10 mouse cellular contexts compared by ENCODE assay signal in the genomic region with DNA sequence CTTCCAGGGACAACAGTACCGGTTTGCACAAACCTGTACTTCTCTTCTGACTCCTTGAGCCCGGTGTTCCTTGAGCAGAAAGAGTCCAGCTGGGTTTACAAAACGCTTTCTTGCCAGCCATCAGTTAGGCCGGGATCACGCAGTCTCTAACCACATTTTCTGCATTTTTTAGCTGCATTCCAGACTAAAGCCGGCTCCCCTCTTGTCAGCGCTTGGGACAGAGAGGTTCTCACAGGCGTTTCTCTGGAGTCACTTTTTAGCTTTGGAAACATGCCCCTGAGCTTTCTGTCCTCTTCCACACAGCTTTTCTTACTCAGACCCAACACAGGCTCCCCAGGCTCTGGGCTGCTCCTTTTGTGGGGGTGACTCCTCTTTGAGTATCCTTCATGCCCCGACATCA. TPM values are rescaled to one million over a fixed set of nuclear protein-coding genes. Genes with fewer than 3 reads are reported as not detected.
DNase-seq lines count a peak whose midpoint lies in the region; ATAC-seq and TF ChIP-seq lines count a peak whose summit lies in the region.
"Had no signal": no experiment of that assay in that cellular context is flagged by ENCODE, and none has a peak within 500 bp of the region (broad histone marks: within the 10 kb centered on the region; RNA-seq: fewer than 3 reads in every experiment).

No protein-coding gene starts in this region.

- DNase-seq in kidney, postnatal 10 days, result no peak
- peak; percentile 15 for DNase-seq in embryonic facial prominence, embryonic 11.5 days (ENCODE audit: low spot score)
- DNase-seq in forebrain, postnatal 0 days, result peak; percentile 33
- DNase-seq in limb, embryonic 14.5 days (ENCODE audit: low spot score), result no peak
- no peak for DNase-seq in cerebellum, postnatal 4 days (ENCODE audit: low spot score in 2 of 2)
- DNase-seq in cerebellum, adult 9-10 months, result no peak
- DNase-seq: gastrocnemius, postnatal 14 days; kidney, postnatal 25 days; thymus, postnatal 36 days had no signal

- H3K27me3 ChIP-seq in kidney, embryonic 15.5 days, result peaks cover 100% of the 10 kb centered on the region
- H3K27me3 ChIP-seq in embryonic facial prominence, embryonic 11.5 days (ENCODE audit: control insufficient read depth, insufficient read depth, low read length), result peaks cover 97% of the 10 kb centered on the region
- H3K27me3 ChIP-seq in forebrain, postnatal 0 days (ENCODE audit: insufficient read depth, low read length), result peaks cover 64% of the 10 kb centered on the region
- H3K27me3 ChIP-seq in limb, embryonic 14.5 days (ENCODE audit: control insufficient read depth, insufficient read depth, low read length), result peaks cover 100% of the 10 kb centered on the region

- H3K9me3 ChIP-seq in kidney, embryonic 15.5 days (replicated peaks), result no peaks in the 10 kb centered on the region
- H3K9me3 ChIP-seq in embryonic facial prominence, embryonic 11.5 days (replicated peaks; ENCODE audit: control insufficient read depth, low read length), result no peaks in the 10 kb centered on the region
- no peaks in the 10 kb centered on the region for H3K9me3 ChIP-seq in forebrain, postnatal 0 days (ENCODE audit: low read length)
- no peaks in the 10 kb centered on the region for H3K9me3 ChIP-seq in limb, embryonic 14.5 days (ENCODE audit: control insufficient read depth, low read length)

- TF ChIP-seq CTCF in forebrain, postnatal 0 days (IDR thresholded peaks at IDR 0.05; ENCODE audit: low read depth), result no peak

- peak overlapping the region; percentile 29 for H3K4me3 ChIP-seq in kidney, embryonic 15.5 days (replicated peaks)
- 0 out of 2 replicates have a peak overlapping the region, but pooled peaks have one; percentile 1 for H3K4me3 ChIP-seq in embryonic facial prominence, embryonic 11.5 days (ENCODE audit: low read depth, low read length)
- H3K4me3 ChIP-seq in forebrain, postnatal 0 days (ENCODE audit: low read depth, low read length), result no peak overlapping the region
- no peak overlapping the region; the same call in 1 of the 2 replicates for H3K4me3 ChIP-seq in limb, embryonic 14.5 days (replicated peaks; ENCODE audit: low read length)

- no peaks in the 10 kb centered on the region for H3K36me3 ChIP-seq in kidney, embryonic 15.5 days
- no peaks in the 10 kb centered on the region for H3K36me3 ChIP-seq in embryonic facial prominence, embryonic 11.5 days (replicated peaks; ENCODE audit: control insufficient read depth, insufficient read depth, low read depth, low read length)
- H3K36me3 ChIP-seq in forebrain, postnatal 0 days (ENCODE audit: insufficient read depth), result no peaks in the 10 kb centered on the region
- H3K36me3 ChIP-seq in limb, embryonic 14.5 days (ENCODE audit: control insufficient read depth, insufficient read depth, low read length), result no peaks in the 10 kb centered on the region

- H3K4me2 ChIP-seq in kidney, embryonic 15.5 days, result peak overlapping the region; percentile 51
- H3K4me2 ChIP-seq in embryonic facial prominence, embryonic 11.5 days (ENCODE audit: low read depth, low read length), result no peak overlapping the region
- no peak overlapping the region for H3K4me2 ChIP-seq in forebrain, postnatal 0 days (ENCODE audit: low read depth)
- peak overlapping the region; percentile 35 for H3K4me2 ChIP-seq in limb, embryonic 14.5 days (replicated peaks; ENCODE audit: low read depth, low read length, severe bottlenecking)

- WGBS in kidney, embryonic 15.5 days, result 0% methylated on average over 9 of the region's 9 CpGs
- WGBS in embryonic facial prominence, embryonic 11.5 days, result 1% methylated on average over 9 of the region's 9 CpGs
- WGBS in forebrain, postnatal 0 days, result under 1% methylated on average over 9 of the region's 9 CpGs
- 2% methylated on average over 9 of the region's 9 CpGs for WGBS in limb, embryonic 14.5 days

- no peak for ATAC-seq in kidney, embryonic 15.5 days (replicated peaks; ENCODE audit: low FRiP score)
- ATAC-seq in embryonic facial prominence, embryonic 11.5 days (replicated peaks; ENCODE audit: insufficient number of reproducible peaks, low FRiP score, low TSS enrichment, low read depth), result no peak
- no peak for ATAC-seq in forebrain, postnatal 0 days
- no peak for ATAC-seq in limb, embryonic 14.5 days (ENCODE audit: low FRiP score, low read depth)

- H3K27ac ChIP-seq in kidney, embryonic 15.5 days, result no peak overlapping the region
- no peak overlapping the region for H3K27ac ChIP-seq in embryonic facial prominence, embryonic 11.5 days (replicated peaks; ENCODE audit: low read depth, low read length)
- H3K27ac ChIP-seq in forebrain, postnatal 0 days (ENCODE audit: low read depth, low read length), result no peak overlapping the region
- no peak overlapping the region for H3K27ac ChIP-seq in limb, embryonic 14.5 days (replicated peaks; ENCODE audit: low read depth, low read length)

- H3K9ac ChIP-seq in kidney, embryonic 15.5 days, result no peak overlapping the region
- no peak overlapping the region for H3K9ac ChIP-seq in embryonic facial prominence, embryonic 11.5 days (replicated peaks; ENCODE audit: low read length)
- no peak overlapping the region for H3K9ac ChIP-seq in forebrain, postnatal 0 days
- H3K9ac ChIP-seq in limb, embryonic 14.5 days (ENCODE audit: low read depth, low read length, severe bottlenecking), result no peak overlapping the region

- peaks cover 81% of the 10 kb centered on the region for H3K4me1 ChIP-seq in kidney, embryonic 15.5 days
- peaks cover 8% of the 10 kb centered on the region for H3K4me1 ChIP-seq in embryonic facial prominence, embryonic 11.5 days (ENCODE audit: control insufficient read depth, insufficient read depth, low read length)
- H3K4me1 ChIP-seq in forebrain, postnatal 0 days (ENCODE audit: insufficient read depth), result peaks cover 6% of the 10 kb centered on the region; the same call in 1 of the 2 replicates
- H3K4me1 ChIP-seq in limb, embryonic 14.5 days (ENCODE audit: control insufficient read depth, insufficient read depth, low read length), result peaks cover 25% of the 10 kb centered on the region

- no peak for TF ChIP-seq POLR2A in limb, embryonic 14.5 days (IDR thresholded peaks at IDR 0.05; ENCODE audit: borderline replicate concordance, extremely low read depth, insufficient read depth, insufficient read length)

RNA-seq across cellular contexts. Expression of gene Skor1, which starts 1.5 kb away (rescaled TPM):
- polyA plus RNA-seq in kidney, embryonic 15.5 days (2015; fragmentation: Nextera tagmentation; extraction: Ambion mirVana), result not detected in 2 replicates
- polyA plus RNA-seq in embryonic facial prominence, embryonic 11.5 days (2014; fragmentation: Nextera tagmentation; extraction: Ambion mirVana), result 0.17 and 0.53 TPM in 2 replicates
- total RNA-seq in forebrain, postnatal 0 days (2014; rRNA removed), result 0.69 and 1.0 TPM in 2 replicates
- 0.30 and 0.35 TPM in 2 replicates for polyA plus RNA-seq in forebrain, postnatal 0 days (2015; fragmentation: Nextera tagmentation; extraction: Ambion mirVana)
- 0.11 and 0.24 TPM in 2 replicates for polyA plus RNA-seq in limb, embryonic 14.5 days (2012; rRNA removed)
- polyA plus RNA-seq in limb, embryonic 14.5 days (2014; fragmentation: Nextera tagmentation; extraction: Ambion mirVana), result 0.08 TPM in 1 of 2 replicates, not detected in the other

Comparison
In these comparisons a context has a peak if more than half of its experiments do, and no peak if none do; other contexts are left out.
1. H3K4me2 ChIP-seq: peak in kidney, embryonic 15.5 days (single experiment) and limb, embryonic 14.5 days (single experiment); none in embryonic facial prominence, embryonic 11.5 days (single experiment) and forebrain, postnatal 0 days (single experiment).
2. H3K4me3 ChIP-seq: peak in kidney, embryonic 15.5 days (single experiment) and embryonic facial prominence, embryonic 11.5 days (single experiment); none in forebrain, postnatal 0 days (single experiment) and limb, embryonic 14.5 days (single experiment).
3. DNase-seq: peak in embryonic facial prominence, embryonic 11.5 days (single experiment) and forebrain, postnatal 0 days (single experiment); none in kidney, postnatal 10 days (single experiment), limb, embryonic 14.5 days (single experiment), cerebellum, postnatal 4 days (0 of 2) and cerebellum, adult 9-10 months (single experiment).